Mouse (Mus musculus) hematopoietic stem cell, adult 5-6 weeks (primary cell): ENCODE data around the gene Gpc6. TPM values are rescaled to one million over a fixed set of nuclear protein-coding genes. Genes with fewer than 3 reads are reported as not detected.

ENCODE experiments used
- ATAC-seq, 2 experiments: fragments of 125-278 bp in 1 of 2; replicated peaks in 1 of 2; 2 replicates each; pipeline ENCODE4 v1.8.0; 2016 to 2017; ENCODE audit warnings: inconsistent platforms in 2 of 2, mild to moderate bottlenecking in 2 of 2, moderate number of reproducible peaks in 2 of 2, low read depth in 1 of 2, moderate TSS enrichment in 1 of 2; ENCODE audit not compliant: low FRiP score in 2 of 2, poor library complexity in 2 of 2, severe bottlenecking in 2 of 2, insufficient read depth in 1 of 2, low TSS enrichment in 1 of 2
- total RNA-seq: library from RNA; stranded (forward); fragments of 172-1452, 232-1000 nt; gene quantifications from 2 replicates; pipeline ENCODE4 v1.2.3, GENCODE M21; 2017

The Gpc6 gene
- total RNA-seq, 1 experiment from 2014 or later = not detected

DNA sequence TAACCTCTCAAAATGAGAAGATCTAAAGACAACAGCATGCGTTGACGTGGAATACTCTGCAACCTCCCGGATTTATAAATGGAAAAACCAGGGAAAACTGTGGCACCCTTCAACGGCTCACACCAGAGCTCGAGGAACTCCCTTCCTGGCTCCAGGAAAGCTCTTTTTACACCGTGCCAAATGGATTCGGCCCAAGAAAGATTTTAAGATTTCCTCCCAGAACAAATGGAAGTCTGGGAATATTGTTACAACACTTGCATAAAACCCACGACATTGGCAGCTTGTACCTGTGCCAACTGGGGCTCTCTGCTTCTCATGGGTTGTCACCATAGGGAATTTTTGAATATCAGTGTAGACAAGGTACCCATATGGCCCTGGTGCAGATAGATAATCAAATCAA, 647.1 kb downstream of the Gpc6 start:
- no peak for ATAC-seq

DNA sequence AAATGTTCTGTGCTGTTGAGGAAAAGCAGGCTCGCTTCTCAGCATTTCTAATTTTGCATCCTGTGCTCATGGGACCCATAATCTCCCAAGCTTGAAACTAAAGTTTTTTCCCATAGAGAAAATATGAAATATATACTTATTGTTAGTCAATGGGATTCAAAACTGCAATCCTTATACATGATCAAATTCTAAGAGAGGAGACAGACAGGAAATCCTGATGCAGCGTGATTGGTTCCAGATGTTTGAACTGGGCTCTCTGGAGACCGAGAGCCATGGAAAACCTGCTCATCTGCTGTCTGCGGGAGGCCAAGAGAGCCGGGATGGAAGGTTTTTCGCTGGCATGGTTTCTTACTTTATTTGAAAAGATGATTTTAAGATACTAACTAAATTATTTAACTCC, 649.1 kb downstream of the Gpc6 start:
- no peak for ATAC-seq

DNA sequence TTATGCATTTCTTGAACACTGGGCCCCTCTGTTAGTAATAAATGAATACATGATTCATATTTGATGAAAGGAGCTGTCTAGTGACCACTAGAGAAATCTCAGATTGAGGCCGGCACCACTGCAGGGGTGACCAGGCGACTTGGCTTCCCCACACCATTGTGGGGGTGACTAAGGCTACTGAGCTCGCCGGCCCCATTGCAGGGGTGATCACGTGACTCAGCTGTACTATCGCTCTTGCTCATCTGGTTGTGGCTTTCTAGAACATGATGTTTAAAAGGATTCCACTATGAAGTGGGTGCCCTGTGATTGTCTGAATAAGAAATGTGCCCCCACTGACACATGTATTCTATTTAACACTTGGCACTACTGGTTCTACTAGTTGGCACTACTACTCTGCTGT, 656.6 kb downstream of the Gpc6 start:
- no peak for ATAC-seq

DNA sequence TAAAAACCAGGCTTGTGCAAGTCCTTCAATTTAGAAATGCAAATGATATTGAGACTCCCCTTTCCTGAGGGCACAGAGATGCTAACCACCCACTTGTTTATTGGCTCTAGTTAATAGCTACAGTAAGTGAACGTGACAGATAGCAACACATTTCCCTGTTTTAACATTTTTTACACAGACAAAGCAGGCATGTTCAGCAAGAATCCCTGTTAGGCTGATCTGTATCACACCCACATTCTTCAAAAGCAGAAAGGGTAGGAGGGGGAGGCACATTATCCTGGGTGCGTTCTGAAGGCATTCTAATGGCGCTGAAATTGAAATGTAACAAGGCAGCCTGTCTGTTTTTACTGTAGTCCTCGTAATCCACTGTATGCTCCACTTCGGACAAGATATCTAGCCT, 674.6 kb downstream of the Gpc6 start:
- no peak for ATAC-seq

DNA sequence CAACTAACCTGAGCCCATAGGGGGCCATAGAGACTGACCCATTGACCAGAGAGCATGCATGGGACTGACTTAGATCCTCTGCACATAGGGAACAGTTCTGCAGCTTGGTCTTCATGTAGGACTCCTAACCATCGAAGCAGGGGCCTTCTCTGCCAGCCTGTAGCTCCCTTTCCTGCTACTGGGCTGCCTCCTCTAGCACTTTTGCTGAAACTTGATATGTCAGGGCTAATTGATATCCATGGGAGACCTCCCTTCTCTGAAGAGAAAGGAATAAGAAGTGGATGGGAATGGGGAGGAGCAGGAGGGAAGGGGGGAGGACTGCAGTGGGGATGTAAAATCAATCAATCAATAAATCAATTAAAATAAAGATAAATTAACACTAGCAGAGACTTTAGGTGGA, 678.7 kb downstream of the Gpc6 start:
- no peak for ATAC-seq

DNA sequence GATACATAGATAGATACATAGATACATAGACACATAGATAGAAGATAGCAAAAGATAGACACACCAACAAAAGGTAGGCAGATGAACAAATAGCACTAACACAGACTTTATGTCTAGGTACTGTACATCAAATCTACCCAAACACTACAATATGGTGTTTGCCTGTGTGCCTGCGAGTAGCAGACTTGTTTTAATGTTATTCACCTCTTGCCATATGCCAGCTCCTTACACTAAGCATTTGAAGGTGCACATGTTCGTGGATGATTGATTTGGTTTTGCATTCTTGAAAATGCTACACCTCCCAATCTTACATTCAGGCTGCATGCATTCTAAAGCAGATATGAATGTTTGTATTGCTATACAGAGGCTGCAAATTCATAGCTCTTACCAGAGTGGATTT, 680.6 kb downstream of the Gpc6 start:
- ATAC-seq = no peak

DNA sequence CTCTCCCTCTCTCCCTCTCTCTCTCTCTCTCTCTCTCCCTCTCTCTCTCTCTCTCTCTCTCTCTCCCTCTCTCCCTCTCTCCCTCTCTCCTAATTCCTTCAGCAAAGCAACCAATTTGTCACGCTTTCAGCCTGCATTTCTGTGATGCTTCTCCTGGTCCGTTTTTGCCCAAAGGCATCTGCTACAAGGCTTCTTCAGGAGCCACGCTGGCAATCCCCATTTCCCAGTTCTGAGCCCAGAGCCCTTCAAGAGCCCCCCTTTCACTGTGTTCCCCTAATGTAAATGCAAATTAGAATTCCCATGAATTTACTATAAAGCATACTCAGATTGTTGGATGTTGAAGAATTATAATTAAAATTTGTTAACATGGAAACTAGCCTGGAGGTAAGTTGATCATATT, 686.0 kb downstream of the Gpc6 start:
- no peak for ATAC-seq

DNA sequence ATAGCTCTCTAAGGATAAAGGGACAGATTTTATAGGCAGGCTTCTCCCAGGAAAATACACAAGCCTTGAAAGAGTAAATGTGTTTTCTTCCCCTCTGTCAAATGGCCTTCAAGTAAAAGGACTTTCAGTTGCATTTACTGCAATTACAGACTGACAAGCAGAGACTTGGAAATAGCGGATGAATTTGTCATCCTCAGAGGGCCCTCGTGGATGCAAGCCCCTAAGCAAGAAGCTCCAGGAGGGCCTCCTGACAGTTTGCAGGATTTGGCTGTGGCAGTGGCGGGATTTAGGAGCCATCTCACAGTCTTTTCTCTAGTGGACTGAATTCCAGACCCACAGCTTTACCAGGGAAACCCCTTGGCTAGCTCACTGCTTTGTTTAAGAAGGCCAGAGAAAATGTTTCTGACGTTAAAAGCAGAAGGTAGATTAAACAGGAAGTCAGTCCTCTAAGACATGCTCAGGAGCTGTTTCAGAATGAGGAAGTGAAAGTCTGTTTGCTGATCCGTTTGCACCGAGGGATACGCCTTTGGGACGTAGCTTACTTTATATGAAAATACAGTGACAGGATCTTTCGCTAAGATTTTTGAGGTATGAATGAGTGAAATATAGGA, 700.1 kb downstream of the Gpc6 start:
- ATAC-seq = peak; percentile 99 to 100

DNA sequence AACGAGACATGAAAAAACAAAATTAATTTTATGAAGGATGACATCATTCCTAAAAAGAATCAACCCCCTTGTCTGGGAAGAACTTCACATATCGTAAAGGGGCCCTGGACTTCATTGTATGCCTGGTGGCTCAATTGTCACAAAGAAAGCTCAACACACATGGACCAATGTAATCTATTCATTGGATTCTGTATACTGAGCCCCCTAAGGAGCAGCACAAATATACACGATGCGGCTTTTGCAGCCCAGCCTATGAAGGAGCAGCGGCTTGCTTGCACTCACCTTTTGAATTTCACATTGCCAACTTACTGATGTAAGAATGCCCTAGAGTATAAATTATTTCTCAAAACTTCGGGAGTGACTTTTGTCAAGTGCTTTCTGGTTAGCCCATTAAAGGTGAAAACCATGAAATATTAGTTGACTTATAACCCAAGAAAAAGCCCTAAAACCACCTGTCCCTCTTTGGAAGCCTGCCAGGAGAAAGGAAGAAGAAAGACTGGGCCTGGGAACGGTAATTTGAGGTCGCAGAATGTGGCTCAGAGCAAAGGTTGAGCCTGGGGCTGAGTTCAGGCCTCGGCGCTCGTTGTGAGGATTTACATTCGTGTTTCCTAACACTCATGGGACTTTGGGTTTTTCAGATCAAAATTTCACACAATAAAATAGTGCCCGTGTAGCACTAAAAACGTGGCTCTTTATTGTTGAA, 709.3 kb downstream of the Gpc6 start:
- no peak for ATAC-seq

DNA sequence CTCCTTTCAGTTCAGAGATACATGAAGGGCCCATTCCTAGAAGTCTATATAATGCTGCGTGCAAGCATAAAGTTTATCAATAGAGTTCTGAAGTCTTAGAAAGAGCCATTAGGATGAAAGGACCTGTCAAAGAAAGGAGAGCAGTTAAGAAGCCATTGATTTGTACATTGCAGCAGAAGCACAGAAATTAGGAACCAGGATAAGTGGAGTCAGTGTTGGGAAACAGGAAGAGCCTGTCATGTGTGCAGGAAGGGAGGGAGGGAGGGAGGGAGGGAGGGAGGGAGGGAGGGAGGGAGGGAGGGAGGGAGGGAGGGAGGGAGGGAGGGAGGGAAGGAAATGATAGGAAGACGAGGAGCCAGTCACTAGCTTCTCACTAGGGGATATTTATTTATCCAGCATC, 716.7 kb downstream of the Gpc6 start:
- no peak for ATAC-seq

DNA sequence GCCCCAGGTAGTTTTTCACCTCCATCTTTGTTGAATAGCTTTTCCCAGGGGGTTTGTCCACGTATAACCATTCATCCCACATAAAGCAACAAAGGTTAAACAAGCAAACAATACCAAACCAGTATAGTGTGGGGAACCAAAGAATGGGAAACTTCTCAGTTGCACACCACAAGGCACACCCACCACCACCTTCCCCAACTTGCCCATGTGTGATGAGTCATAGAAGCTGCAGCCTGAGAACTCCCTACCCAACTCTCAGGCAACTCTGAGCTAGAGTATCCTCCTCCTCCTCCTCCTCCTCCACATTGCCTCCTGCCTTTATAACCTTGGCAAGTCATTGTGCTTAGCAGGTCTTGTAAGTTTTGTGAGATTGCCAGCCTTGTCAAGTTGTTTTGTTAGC, 718.0 kb downstream of the Gpc6 start:
- no peak for ATAC-seq

DNA sequence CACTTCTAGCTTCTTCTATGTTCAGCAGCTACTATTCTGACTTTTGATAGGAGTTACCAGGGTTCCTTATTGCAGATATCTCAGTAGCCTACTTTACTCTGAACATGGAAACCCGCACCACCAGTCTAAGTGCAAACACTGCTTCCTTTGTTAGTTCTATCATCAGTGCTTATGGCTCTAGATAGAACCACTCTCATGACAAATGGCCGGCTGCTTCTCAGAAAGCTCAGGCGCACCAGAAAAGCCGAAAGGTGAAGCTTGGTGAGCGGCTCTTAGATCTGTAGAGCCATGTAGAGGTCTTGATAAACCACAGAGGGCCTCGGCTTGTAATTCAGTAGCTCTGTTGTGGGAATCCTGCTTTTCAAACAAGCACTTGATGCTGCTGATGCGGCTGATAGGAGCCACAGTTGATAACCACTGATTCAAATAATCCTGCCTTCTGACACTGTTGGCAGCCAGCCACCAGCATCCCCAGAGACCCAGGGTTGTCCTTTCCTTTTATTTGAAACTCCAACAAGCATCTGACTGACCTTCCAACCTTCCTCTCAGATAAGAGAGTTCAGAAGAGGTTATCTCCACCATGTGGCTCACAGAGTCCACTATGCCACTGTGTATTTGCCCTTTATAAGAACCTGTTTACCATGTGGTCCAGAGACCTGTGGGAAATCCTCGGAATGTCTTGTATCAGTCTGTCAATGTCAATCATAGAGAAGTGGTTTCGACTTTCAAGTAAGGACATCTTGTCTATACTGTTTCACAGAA, 723.3 kb downstream of the Gpc6 start:
- no peak for ATAC-seq

DNA sequence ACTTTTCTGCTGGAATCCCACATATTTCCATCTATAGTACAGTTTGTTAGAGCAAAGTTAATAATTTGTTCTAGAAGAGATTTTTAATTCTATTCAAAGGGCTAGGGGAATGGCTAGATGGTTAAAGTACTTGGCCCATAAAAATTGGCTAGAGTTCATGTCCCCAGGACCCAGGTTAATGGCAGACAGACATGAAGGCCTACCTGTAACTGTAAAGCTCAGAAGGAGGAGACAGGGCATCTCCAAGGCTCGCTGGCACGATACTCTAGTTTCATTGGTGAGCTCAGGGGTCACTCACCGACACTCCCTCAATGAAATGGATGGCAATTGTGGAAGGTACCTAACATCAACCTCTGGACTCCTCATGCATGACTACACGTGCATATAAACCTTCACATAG, 725.0 kb downstream of the Gpc6 start:
- ATAC-seq = no peak

DNA sequence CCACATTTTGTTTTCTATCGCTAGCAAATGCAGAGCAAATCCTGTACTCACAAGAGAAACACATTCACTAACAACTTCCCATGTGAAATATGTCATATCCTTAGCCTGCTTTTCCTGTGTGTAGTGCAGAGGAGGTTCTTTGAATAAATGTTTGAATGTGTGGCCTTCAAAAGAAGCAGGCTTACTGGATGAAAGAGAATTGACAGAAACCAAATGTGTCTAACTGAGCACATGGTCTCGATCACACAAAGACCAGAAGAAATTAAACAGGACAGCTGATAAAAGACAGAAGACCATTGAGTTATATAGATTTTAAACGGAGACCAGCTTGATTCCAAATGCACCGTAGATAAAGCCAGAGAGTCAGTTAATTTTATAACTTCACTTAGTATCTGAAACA, 726.2 kb downstream of the Gpc6 start:
- ATAC-seq = no peak

DNA sequence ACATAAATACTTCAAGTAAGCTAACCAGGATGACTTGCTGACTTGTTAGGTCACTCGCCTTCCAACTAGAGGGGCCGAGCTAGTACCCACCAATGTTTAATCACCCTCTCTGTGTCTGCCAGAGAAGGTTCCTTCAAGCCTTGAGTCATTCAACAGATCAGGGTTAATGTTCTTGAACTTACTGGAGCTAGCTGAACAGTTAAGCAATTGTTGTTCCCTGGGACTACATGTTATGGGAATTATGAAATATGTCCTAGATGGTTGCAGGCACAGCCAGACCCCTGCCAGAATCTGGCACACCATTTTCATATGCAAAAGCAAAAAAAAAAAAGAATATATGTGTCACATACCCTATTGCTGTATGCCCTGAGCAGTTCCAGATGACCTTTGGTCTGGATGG, 726.8 kb downstream of the Gpc6 start:
- ATAC-seq = no peak

DNA sequence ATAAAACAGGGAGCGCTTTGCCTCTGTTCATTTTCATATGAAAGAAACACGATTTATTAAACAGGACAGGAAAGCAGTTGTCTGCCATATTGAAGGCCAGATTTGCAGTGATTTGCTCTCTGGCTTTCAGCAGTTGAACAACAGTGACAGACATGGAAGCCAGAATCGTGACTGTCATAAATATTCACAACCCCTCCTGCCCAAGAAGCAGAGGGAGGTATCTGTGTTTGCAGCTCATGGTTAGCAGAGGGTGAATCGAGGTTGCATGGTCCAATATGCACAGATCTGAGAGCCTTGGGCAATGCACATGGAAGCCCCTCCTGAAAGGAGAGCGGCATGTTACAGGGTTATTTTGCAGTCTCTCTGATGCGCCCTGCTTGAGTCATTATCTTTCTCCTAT, 730.3 kb downstream of the Gpc6 start:
- ATAC-seq = no peak

DNA sequence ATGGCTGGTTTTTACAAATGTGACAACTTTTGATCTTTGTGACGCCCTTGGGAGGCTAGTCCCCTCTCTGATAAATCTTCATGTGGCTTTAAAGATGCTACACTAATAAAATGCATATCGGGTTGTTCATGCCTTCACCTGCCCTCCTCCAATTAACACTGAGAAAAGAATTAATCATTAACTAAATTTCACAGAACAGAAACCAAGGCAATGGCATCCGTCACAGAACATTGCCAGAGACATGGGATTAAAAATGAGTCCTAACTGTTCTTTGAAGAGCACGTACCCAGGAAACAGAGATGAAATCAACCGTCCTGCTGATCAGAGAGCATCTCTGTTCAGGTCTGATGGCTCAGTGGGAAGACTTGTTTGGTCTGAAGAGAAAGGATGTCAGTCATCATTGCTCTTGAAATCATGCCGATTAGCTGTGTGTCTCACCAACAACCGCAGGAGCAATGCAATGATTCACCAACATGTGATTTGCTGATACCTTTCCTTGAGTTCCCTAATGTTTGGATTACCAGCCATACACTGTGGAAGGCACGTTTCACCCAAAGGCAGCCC, 734.2 kb downstream of the Gpc6 start:
- no peak for ATAC-seq

DNA sequence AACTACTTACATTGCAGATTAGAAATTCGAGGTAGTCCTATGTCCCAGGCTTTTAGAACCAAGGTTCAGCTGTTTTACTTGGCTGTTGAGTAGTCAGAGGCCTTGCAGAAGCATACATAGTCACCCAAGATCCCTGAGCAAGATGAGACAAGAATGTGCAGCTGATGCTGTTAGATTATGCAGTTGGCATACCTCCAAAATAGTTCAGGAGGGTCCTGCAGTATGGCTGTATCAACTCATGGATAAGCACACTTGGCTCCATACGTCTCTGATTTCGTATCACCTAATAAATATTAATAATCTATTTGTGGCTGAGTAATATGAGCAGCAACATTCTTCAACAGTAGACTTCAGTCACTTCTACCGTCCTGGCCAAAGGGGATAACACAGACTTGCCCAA, 737.1 kb downstream of the Gpc6 start:
- ATAC-seq = no peak
